Mouse (Mus musculus): Measurements from ENCODE around the gene St3gal5. TPM values are rescaled to one million over a fixed set of nuclear protein-coding genes. Genes with fewer than 3 reads are reported as not detected.

Gene St3gal5
- total RNA-seq, 2 experiments from 2014 or later = 2.6 to 10.9 TPM

- no peak for ATAC-seq (replicated peaks; ENCODE audit: poor library complexity, severe bottlenecking)
These were observed 1.2 kb upstream of the St3gal5 start for GRCm38 (mm10) chr6:72096217-72096616.

GRCm38 (mm10) chr6:72096669-72097068 lies 723 bp upstream of the St3gal5 start:
- ATAC-seq (replicated peaks; ENCODE audit: poor library complexity, severe bottlenecking) = no peak

- 0 out of 2 replicates have a peak, but pooled peaks have one; percentile 9 for ATAC-seq (replicated peaks; ENCODE audit: poor library complexity, severe bottlenecking)
These were observed 746 bp downstream of the St3gal5 start for GRCm38 (mm10) chr6:72098021-72098655.

GRCm38 (mm10) chr6:72098691-72099090 lies 1.3 kb downstream of the St3gal5 start:
- no peak for ATAC-seq (replicated peaks; ENCODE audit: poor library complexity, severe bottlenecking)

- ATAC-seq (replicated peaks; ENCODE audit: poor library complexity, severe bottlenecking) = no peak
These were observed 1.9 kb downstream of the St3gal5 start for GRCm38 (mm10) chr6:72099281-72099680.

GRCm38 (mm10) chr6:72100171-72100570 lies 2.8 kb downstream of the St3gal5 start:
- ATAC-seq (replicated peaks; ENCODE audit: poor library complexity, severe bottlenecking) = no peak

GRCm38 (mm10) chr6:72100939-72101338 lies 3.5 kb downstream of the St3gal5 start:
- ATAC-seq (replicated peaks; ENCODE audit: poor library complexity, severe bottlenecking) = no peak

GRCm38 (mm10) chr6:72101386-72101785 lies 4.0 kb downstream of the St3gal5 start:
- ATAC-seq (replicated peaks; ENCODE audit: poor library complexity, severe bottlenecking) = no peak

GRCm38 (mm10) chr6:72102066-72102465 lies 4.7 kb downstream of the St3gal5 start:
- no peak for ATAC-seq (replicated peaks; ENCODE audit: poor library complexity, severe bottlenecking)

- no peak for ATAC-seq (replicated peaks; ENCODE audit: poor library complexity, severe bottlenecking)
These were observed 7.1 kb downstream of the St3gal5 start for GRCm38 (mm10) chr6:72104534-72104933.

GRCm38 (mm10) chr6:72108941-72109892 lies 11.8 kb downstream of the St3gal5 start:
- peak; percentile 56 for ATAC-seq (replicated peaks; ENCODE audit: poor library complexity, severe bottlenecking)

- 0 out of 2 replicates have a peak, but pooled peaks have one; percentile 13 for ATAC-seq (replicated peaks; ENCODE audit: poor library complexity, severe bottlenecking)
These were observed 13.2 kb downstream of the St3gal5 start for GRCm38 (mm10) chr6:72110577-72110976.

GRCm38 (mm10) chr6:72112575-72112974 lies 15.2 kb downstream of the St3gal5 start:
- no peak for ATAC-seq (replicated peaks; ENCODE audit: poor library complexity, severe bottlenecking)

- no peak for ATAC-seq (replicated peaks; ENCODE audit: poor library complexity, severe bottlenecking)
These were observed 15.8 kb downstream of the St3gal5 start for GRCm38 (mm10) chr6:72113093-72113702.

- peak; percentile 86 for ATAC-seq (replicated peaks; ENCODE audit: poor library complexity, severe bottlenecking)
These were observed 17.5 kb downstream of the St3gal5 start for GRCm38 (mm10) chr6:72114902-72115301.

- no peak for ATAC-seq (replicated peaks; ENCODE audit: poor library complexity, severe bottlenecking)
These were observed 20.1 kb downstream of the St3gal5 start for GRCm38 (mm10) chr6:72117322-72117968.

- ATAC-seq (replicated peaks; ENCODE audit: poor library complexity, severe bottlenecking) = peak; percentile 70
These were observed 22.5 kb downstream of the St3gal5 start for GRCm38 (mm10) chr6:72119870-72120269.

GRCm38 (mm10) chr6:72121301-72121700 lies 23.9 kb downstream of the St3gal5 start:
- no peak for ATAC-seq (replicated peaks; ENCODE audit: poor library complexity, severe bottlenecking)

- ATAC-seq (replicated peaks; ENCODE audit: poor library complexity, severe bottlenecking) = no peak
These were observed 25.1 kb downstream of the St3gal5 start for GRCm38 (mm10) chr6:72122515-72122914.

- ATAC-seq (replicated peaks; ENCODE audit: poor library complexity, severe bottlenecking) = no peak
These were observed 27.1 kb downstream of the St3gal5 start for GRCm38 (mm10) chr6:72124315-72125103.

Measured in granulocyte monocyte progenitor cell, adult 5-6 weeks (primary cell).